Mouse (Mus musculus) kidney, embryonic 16.5 days (tissue): Measurements from ENCODE around the gene Synj1. TPM values are rescaled to one million over a fixed set of nuclear protein-coding genes. Genes with fewer than 3 reads are reported as not detected.

Experiments used
- ATAC-seq: fragments of 200-750 bp; cut with Nextera tagmentation; 2 replicates; pipeline ENCODE4 v1.8.0; 2017; ENCODE audit warnings: moderate TSS enrichment; ENCODE audit not compliant: low FRiP score, low TSS enrichment
- H3K27ac ChIP-seq: fragments of 300-500 bp; sonication (generic); 2 replicates; pipeline ENCODE4 v1.5.1; 2014; ENCODE audit warnings: low read length
- H3K27me3 ChIP-seq: fragments of 300-500 bp; sonication (generic); 2 replicates; pipeline ENCODE4 v1.6.1; 2014; ENCODE audit warnings: low read length, control low read depth, mixed read lengths; ENCODE audit not compliant: insufficient read depth
- H3K36me3 ChIP-seq: fragments of 300-500 bp; sonication (generic); 2 replicates; pipeline ENCODE4 v1.6.1; 2014; ENCODE audit warnings: low read length, control low read depth, mixed read lengths; ENCODE audit not compliant: insufficient read depth
- H3K4me1 ChIP-seq: fragments of 300-500 bp; sonication (generic); 2 replicates; pipeline ENCODE4 v1.6.1; 2014; ENCODE audit warnings: low read length, control low read depth, mixed read lengths; ENCODE audit not compliant: insufficient read depth
- H3K4me2 ChIP-seq: fragments of 300-500 bp; sonication (generic); replicated peaks from 2 replicates; pipeline ENCODE4 v1.6.1; 2014; ENCODE audit warnings: low read depth, low read length
- H3K4me3 ChIP-seq: fragments of 300-500 bp; sonication (generic); 2 replicates; pipeline ENCODE4 v1.5.1; 2014; ENCODE audit warnings: mild to moderate bottlenecking, low read length
- H3K9ac ChIP-seq: fragments of 300-500 bp; sonication (generic); replicated peaks from 2 replicates; pipeline ENCODE4 v1.6.1; 2014; ENCODE audit warnings: low read length
- H3K9me3 ChIP-seq: fragments of 300-500 bp; sonication (generic); 2 replicates; pipeline ENCODE4 v1.6.1; 2016; ENCODE audit warnings: low read length, control low read depth
- WGBS: fragments of 180-500 bp; shearing (Covaris S2); extraction: QIAGEN DNeasy Blood & Tissue Kit; methylation state at CpG from one replicate; pipeline ENCODE4 v1.1.7; 2014; 5-methylcytosine and 5-hydroxymethylcytosine counted together
- polyA plus RNA-seq: library from polyadenylated mRNA; unstranded; fragments of >200 nt; fragmentation: Nextera tagmentation; extraction: Ambion mirVana; gene quantifications from 2 replicates; pipeline ENCODE4 v1.2.1, GENCODE M21; 2015

Synj1 gene
- polyA plus RNA-seq, 1 experiment from 2014 or later, result 12.3 TPM

DNA sequence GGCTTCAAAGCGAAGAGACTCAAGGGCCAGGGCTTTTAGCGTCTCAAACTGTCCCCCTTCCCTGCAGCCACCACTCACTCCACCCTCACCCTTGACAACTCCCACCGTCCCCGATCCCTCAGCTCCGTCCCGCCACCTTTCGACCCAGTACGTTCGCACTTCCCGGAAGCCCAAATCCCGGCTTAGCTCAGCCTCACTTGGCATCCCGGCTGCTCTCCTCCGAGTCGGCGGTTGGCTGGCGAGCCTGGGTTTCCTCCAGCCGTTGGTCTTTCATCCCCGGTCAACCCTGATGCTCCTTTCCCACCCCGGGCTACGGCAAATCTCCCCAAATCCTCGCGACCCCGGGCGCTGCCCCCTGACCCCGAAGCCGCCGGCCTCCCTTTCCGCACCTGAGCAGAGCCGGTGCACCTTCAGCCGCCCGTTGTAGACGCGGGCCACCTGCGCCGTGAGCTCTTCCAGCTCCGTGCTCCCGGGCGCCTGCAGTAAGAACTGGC, 76.9 kb downstream of the Synj1 start:
- Histone ChIP-seq H3K9ac (peak overlapping the region; percentile 88), H3K27me3 (no peaks in the 10 kb centered on the region), H3K36me3 (0 out of 2 replicates have a peak, but pooled peaks cover 4% of the 10 kb centered on the region), H3K27ac (peak overlapping the region; percentile 84), H3K4me1 (peaks cover 3% of the 10 kb centered on the region; the same call in 1 of the 2 replicates), H3K4me2 (peak overlapping the region; percentile 82), H3K4me3 (peak overlapping the region; percentile 89), H3K9me3 (no peaks in the 10 kb centered on the region)
- WGBS, result 1% methylated on average over 38 of the region's 38 CpGs
- peak; percentile 70 for ATAC-seq

DNA sequence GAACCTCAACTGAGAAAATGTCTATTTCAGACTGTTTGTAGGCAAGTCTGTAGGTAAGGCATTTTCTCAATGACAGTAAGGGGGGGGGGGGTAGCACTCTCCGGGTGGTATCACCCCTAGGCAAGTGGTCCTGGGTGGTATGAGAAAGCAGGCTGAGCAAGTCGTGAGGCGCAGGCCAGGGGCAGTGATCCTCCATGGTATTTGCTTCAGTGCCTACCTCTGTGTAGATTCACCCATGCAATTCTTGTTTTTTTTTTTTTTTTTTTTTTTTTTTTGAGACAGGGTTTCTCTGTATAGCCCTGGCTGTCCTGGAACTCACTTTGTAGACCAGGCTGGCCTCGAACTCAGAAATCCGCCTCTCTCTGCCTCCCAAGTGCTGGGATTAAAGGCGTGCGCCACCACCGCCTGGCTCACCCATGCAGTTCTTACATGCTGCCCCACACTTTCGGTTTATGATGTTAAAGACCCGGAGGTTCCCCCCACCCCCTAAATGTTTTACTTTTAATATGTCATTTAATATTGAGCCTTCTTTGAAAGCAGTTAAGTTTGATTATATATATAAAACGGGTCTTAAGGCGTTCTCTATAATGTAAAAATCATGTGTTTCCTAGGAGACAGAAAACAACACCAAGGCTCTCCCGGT, 77.5 kb downstream of the Synj1 start:
- ATAC-seq, result no peak
- H3K36me3 ChIP-seq, result 0 out of 2 replicates have a peak, but pooled peaks cover 4% of the 10 kb centered on the region
- peaks cover 3% of the 10 kb centered on the region; the same call in 1 of the 2 replicates for H3K4me1 ChIP-seq
- H3K9me3 ChIP-seq, result no peaks in the 10 kb centered on the region
- H3K4me2 ChIP-seq, result peak overlapping the region; percentile 82
- peak overlapping the region; percentile 84 for H3K27ac ChIP-seq
- peak overlapping the region; percentile 88 for H3K9ac ChIP-seq
- H3K27me3 ChIP-seq, result no peaks in the 10 kb centered on the region
- peak overlapping the region; percentile 89 for H3K4me3 ChIP-seq
- WGBS, result 30% methylated on average over 13 of the region's 13 CpGs

DNA sequence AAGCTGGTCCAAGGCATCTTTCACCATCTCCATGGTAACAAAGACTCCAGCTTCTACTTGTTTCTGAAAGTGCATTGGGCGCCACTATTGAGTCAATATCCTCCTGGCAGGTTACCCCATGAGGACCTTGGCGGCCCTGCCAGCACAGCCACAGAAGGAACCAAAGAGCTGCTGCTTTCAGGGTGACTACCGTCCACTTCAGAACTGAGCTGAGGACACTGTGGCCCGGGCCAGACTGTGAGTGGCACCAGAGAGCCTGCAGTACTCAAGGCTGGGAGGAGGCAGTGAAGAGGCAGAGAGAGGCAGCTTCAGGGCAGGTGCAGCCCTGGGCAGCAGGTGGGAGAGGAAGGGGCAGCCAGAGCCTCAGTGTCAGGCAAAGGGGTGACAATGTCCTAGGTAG, 83.7 kb downstream of the Synj1 start:
- H3K4me2 ChIP-seq, result no peak overlapping the region
- 85% methylated on average over 4 of the region's 4 CpGs for WGBS
- H3K9ac ChIP-seq, result no peak overlapping the region
- H3K36me3 ChIP-seq, result 0 out of 2 replicates have a peak, but pooled peaks cover 3% of the 10 kb centered on the region
- no peaks in the 10 kb centered on the region for H3K4me1 ChIP-seq
- H3K4me3 ChIP-seq, result no peak overlapping the region
- no peak overlapping the region for H3K27ac ChIP-seq
- no peaks in the 10 kb centered on the region for H3K27me3 ChIP-seq
- H3K9me3 ChIP-seq, result no peaks in the 10 kb centered on the region
- no peak for ATAC-seq

DNA sequence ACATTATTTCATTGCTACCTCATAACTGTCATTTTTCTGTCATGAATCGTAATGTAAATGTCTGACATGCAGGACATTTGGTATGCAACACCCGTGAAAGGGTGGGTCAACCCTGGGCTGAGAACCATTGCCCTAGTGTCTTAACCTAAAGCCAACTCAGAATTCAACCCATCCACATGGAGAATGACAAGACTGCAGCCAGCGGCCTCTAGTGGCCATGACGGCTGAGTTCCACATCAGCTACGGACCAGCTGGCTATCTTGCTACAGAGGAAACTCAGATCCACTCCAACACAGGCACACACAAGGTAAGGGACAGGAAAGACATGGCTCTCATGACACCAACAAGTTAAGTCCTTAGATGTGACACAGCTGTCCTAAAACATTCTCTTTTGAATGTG, 85.6 kb downstream of the Synj1 start:
- Histone ChIP-seq H3K36me3 (0 out of 2 replicates have a peak, but pooled peaks cover 3% of the 10 kb centered on the region), H3K4me1 (no peaks in the 10 kb centered on the region), H3K27ac (no peak overlapping the region), H3K4me2 (no peak overlapping the region), H3K9me3 (no peaks in the 10 kb centered on the region), H3K4me3 (no peak overlapping the region), H3K9ac (no peak overlapping the region), H3K27me3 (no peaks in the 10 kb centered on the region)
- 28% methylated on average over 5 of the region's 5 CpGs for WGBS
- ATAC-seq, result peak; percentile 62

DNA sequence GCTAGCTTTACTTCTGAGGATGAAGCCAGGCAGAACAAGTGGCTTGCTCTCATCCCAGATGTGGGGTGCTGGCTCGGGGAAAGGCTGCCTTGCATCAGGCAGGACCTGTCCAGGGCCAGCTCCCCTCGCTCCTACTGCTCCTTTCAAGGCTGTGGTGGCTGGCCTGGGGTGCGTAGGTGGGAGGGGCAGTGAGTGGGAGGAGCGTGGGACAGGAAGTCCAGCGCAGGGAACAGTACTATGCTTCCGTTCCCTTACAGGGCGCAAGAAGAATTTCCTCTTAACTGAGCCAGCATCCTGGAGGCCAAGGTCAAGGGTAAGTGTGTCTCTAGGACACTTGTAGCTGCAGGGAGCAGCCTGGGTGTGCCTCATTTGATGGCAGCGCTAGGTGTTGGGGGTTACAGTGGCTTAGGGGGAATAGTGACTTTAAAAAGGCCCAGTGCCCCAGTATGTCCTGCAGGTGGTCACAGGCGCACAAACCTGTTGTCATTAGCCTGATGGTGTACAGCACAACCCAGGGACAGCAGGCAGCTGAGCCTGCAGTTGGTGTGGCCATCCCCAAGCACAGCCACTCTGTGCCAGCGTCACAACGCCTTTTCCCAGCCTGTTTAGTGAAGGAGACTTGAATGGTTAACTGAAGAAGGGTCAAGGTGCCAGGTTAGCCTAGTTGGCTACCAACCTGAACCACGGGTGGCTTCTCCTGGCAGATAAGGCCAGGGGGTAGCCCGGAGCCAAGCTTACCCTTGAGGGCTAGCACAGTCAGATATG, 86.3 kb downstream of the Synj1 start:
- peak; percentile 46 for ATAC-seq
- Histone ChIP-seq H3K27ac (no peak overlapping the region), H3K36me3 (0 out of 2 replicates have a peak, but pooled peaks cover 3% of the 10 kb centered on the region), H3K4me3 (no peak overlapping the region), H3K4me2 (no peak overlapping the region), H3K4me1 (no peaks in the 10 kb centered on the region), H3K9ac (no peak overlapping the region), H3K9me3 (no peaks in the 10 kb centered on the region), H3K27me3 (no peaks in the 10 kb centered on the region)
- WGBS, result 81% methylated on average over 13 of the region's 13 CpGs

DNA sequence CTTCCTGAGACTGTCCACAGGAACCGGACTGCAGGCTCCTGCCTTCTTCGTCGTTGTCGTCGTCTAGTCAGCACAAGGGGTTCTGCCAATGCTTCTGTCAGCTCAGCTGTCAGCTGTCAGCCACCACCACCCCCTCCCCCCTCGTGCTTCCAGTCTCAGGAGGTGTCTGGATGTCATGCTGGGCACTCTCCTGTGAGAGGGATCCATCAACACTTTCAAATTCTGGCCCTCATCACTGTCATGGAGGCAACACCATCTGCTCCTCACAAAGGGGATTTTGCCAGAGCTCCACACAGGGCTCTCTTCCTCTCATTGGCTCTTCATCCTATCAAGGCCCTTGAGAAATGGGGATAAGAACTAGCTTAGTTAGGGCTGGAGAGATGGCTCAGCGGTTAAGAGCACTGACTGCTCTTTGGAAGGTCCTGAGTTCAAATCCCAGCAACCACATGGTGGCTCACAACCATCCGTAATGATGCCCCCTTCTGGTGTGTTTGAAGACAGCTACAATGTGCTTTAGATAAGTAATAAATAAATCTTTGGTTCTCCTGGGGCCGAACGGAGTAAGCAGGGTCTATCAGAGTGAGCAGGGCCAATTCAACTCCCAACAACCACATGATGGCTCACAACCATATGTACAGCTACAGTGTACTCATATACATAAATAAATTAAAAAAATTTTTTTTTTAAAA, 89.5 kb downstream of the Synj1 start:
- no peak overlapping the region for H3K9ac ChIP-seq
- 0 out of 2 replicates have a peak, but pooled peaks cover 7% of the 10 kb centered on the region for H3K4me1 ChIP-seq
- H3K36me3 ChIP-seq, result 0 out of 2 replicates have a peak, but pooled peaks cover 3% of the 10 kb centered on the region
- no peak overlapping the region for H3K27ac ChIP-seq
- no peak for ATAC-seq
- no peaks in the 10 kb centered on the region for H3K27me3 ChIP-seq
- WGBS, result 56% methylated on average over 10 of the region's 10 CpGs
- H3K9me3 ChIP-seq, result peaks cover 4% of the 10 kb centered on the region; the same call in 1 of the 2 replicates
- H3K4me3 ChIP-seq, result no peak overlapping the region
- H3K4me2 ChIP-seq, result no peak overlapping the region

DNA sequence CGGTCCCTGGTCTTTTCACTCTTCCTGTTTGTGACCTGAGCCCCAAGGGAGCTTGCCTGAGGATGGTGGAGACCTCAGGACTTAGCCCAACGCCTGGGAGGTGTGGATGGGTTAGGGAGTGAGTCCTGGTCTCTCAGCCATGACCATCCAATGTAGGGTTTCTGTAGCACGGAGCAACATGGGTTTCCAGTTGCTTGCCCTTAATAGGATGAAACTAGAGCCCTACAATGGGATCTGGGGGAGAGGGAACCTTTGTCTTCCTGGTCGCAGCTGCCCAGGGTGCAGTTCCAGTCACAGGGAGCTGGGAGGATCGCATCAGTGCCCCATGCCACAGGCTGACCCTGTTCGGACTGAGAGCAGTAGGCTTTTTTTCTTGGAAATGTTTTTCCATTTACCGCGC, 94.0 kb downstream of the Synj1 start:
- Histone ChIP-seq H3K4me1 (peaks cover 14% of the 10 kb centered on the region), H3K9ac (no peak overlapping the region), H3K27me3 (no peaks in the 10 kb centered on the region), H3K36me3 (no peaks in the 10 kb centered on the region), H3K9me3 (peaks cover 4% of the 10 kb centered on the region; the same call in 1 of the 2 replicates), H3K4me2 (no peak overlapping the region), H3K4me3 (no peak overlapping the region), H3K27ac (peak overlapping the region; percentile 70)
- WGBS, result 40% methylated on average over 8 of the region's 8 CpGs
- ATAC-seq, result peak; percentile 93

GRCm38 (mm10) chr16:90916040-90916481, 95.0 kb downstream of the Synj1 start:
- Histone ChIP-seq H3K9ac (peak overlapping the region; percentile 51), H3K9me3 (peaks cover 4% of the 10 kb centered on the region; the same call in 1 of the 2 replicates), H3K4me1 (peaks cover 14% of the 10 kb centered on the region), H3K27me3 (no peaks in the 10 kb centered on the region), H3K27ac (peak overlapping the region; percentile 7; the same call in 1 of the 2 replicates), H3K36me3 (no peaks in the 10 kb centered on the region), H3K4me2 (peak overlapping the region; percentile 36), H3K4me3 (peak overlapping the region; percentile 13; the same call in 1 of the 2 replicates)
- 16% methylated on average over 12 of the region's 12 CpGs for WGBS
- ATAC-seq, result peak; percentile 67

DNA sequence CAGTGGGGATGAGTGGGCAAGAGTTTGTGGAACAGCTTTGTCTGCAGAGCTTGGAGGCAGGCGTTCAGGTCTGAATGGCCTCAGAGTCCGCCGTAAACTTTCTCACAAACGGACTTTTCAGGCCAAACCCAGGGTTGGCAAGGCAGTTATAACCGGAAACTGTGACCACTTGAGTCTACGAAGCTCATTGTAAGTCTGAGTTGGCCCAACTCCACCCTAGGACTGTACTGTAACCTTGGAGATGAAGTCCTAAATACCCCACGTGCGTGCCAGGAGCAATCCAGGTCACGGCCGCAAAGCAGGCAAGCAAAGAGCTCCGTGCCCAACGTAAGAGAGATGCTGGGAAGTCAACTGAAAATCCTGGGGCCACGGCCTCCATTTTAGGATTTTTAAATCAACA, 99.3 kb downstream of the Synj1 start:
- Histone ChIP-seq H3K27ac (no peak overlapping the region), H3K4me1 (peaks cover 8% of the 10 kb centered on the region), H3K27me3 (no peaks in the 10 kb centered on the region), H3K4me3 (no peak overlapping the region), H3K4me2 (no peak overlapping the region), H3K36me3 (no peaks in the 10 kb centered on the region), H3K9me3 (no peaks in the 10 kb centered on the region), H3K9ac (no peak overlapping the region)
- WGBS, result 88% methylated on average over 13 of the region's 13 CpGs
- ATAC-seq, result no peak
